Mouse (Mus musculus): ENCODE measurements at regions not wholly inside any gene's neighbourhood (a gene's known extent, or its start where the extent isn't known, plus 50 kb on each side); places are given as distances from the start of the nearest gene placed in this dataset.

GRCm38 (mm10) chr2:75403791-75404190, 255.3 kb upstream of the Hnrnpa3 start:
- TF ChIP-seq CTCF (conservative IDR thresholded peaks at IDR 0.05 in 1 of 2, IDR thresholded peaks at IDR 0.05 in 1 of 2; ENCODE audit: low read depth in 2 of 2, low read length in 2 of 2) (no peak), EP300 (IDR thresholded peaks at IDR 0.05; ENCODE audit: low read length) (no peak), KAT2A (IDR thresholded peaks at IDR 0.05; ENCODE audit: insufficient replicate concordance, low read length) (no peak), ELF1 (IDR thresholded peaks at IDR 0.05; ENCODE audit: low read depth, low read length) (no peak), CHD1 (IDR thresholded peaks at IDR 0.05; ENCODE audit: low read depth, low read length) (no peak), NRF1 (IDR thresholded peaks at IDR 0.05; ENCODE audit: low read depth, low read length) (no peak), MAFK (IDR thresholded peaks at IDR 0.05; ENCODE audit: insufficient replicate concordance, low read length) (no peak), E2F4 (IDR thresholded peaks at IDR 0.05; ENCODE audit: insufficient replicate concordance, low read depth, low read length) (no peak), ZNF384 (IDR thresholded peaks at IDR 0.05; ENCODE audit: low read depth, low read length) (no peak)
